Mouse (Mus musculus): ENCODE results near the gene Zbtb25. TPM values are rescaled to one million over a fixed set of nuclear protein-coding genes. Genes with fewer than 3 reads are reported as not detected.

Zbtb25 gene
- 16.1 and 19.4 TPM in 2 replicates for polyA plus RNA-seq (2015; fragmentation: Nextera tagmentation; extraction: Ambion mirVana)

DNA sequence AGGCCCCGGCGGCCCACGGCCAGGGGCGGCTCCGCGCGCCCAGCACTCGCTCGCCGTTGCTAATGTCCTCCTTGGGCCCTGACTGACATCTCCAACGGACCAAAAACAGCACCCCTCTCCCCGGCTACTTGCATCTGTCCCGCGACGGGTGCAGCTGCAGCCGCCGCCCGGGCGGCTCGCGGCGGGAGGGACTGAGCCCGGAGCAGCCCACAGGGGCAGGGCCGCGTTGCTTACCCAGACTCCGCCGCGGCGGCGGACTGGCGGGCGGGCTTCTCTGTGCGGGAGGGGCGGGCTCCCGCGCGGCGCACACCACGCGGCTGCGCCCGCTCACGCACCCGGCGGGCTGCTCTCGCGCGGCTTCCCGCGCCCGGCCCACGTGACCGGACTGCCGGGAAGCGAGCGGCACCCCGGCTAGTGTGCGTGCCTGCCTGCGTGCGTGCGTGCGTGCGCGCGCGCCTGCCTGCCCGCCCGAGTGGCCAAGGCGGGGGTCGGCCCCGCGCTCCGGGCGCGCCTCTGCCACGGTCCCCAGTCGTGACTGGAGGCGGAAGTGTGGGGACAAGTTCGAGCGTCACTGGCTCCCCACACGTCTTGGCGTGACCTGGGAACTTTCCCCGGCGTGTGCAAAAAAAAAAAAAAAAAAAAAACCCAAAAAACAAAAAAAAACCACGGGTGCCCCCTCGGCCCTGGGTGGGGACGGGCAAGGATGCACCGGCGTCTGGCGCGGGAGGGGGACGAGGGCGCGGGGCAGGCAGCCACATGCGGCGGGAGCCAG is at the start of gene Zbtb25:
Zbtb25 (minus strand) TSS at position 397 of the 772 bp plus-strand sequence.
- ATAC-seq (ENCODE audit: insufficient number of reproducible peaks, low FRiP score, low TSS enrichment, low read depth): peak; percentile 84

DNA sequence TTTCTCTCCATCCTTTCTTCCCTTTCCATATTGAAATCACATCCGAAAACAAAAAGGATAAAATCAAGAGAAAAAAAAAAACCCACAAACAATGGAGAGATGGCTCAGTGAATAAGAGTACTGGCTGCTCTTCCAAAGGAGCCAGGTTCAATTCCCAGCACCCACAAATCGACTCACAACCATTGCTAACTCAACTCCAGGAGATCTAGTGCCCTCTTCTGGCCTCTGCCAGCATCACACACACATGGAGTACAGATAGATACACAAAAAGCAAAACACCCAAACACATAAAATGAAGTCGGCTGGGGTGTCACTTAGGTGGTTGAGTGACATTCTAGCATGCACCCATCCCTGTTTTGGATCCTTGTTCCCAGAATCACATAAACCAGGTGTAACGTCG is 48.9 kb upstream of the Zbtb25 start:
- 93% methylated on average over 5 of the region's 5 CpGs for WGBS
- Histone ChIP-seq H3K4me2 (replicated peaks) (no peak overlapping the region), H3K9me3 (replicated peaks) (no peaks in the 10 kb centered on the region), H3K9ac (no peak overlapping the region), H3K4me1 (peaks cover 6% of the 10 kb centered on the region; the same call in 1 of the 2 replicates), H3K27me3 (no peaks in the 10 kb centered on the region), H3K36me3 (no peaks in the 10 kb centered on the region), H3K27ac (replicated peaks) (no peak overlapping the region), H3K4me3 (replicated peaks) (no peak overlapping the region)
- ATAC-seq (ENCODE audit: insufficient number of reproducible peaks, low FRiP score, low TSS enrichment, low read depth): no peak

More for the DNA sequence above, at the start of gene Zbtb25:
- Histone ChIP-seq H3K27me3 (no peaks in the 10 kb centered on the region), H3K4me2 (replicated peaks) (peak within 1 kb of the TSS; percentile 76), H3K4me1 (peaks cover 45% of the 10 kb centered on the region), H3K27ac (replicated peaks) (peak within 1 kb of the TSS; percentile 100), H3K36me3 (no peaks in the 10 kb centered on the region), H3K9ac (peak within 1 kb of the TSS; percentile 98), H3K9me3 (replicated peaks) (no peaks in the 10 kb centered on the region), H3K4me3 (replicated peaks) (peak within 1 kb of the TSS; percentile 93)
- under 1% methylated on average over 96 of the region's 96 CpGs for WGBS

- under 1% methylated on average over 37 of the region's 37 CpGs for WGBS
- H3K36me3 ChIP-seq: no peaks in the 10 kb centered on the region
- H3K27ac ChIP-seq (replicated peaks): no peak within 1 kb of the TSS
- peaks cover 6% of the 10 kb centered on the region; the same call in 1 of the 2 replicates for H3K4me1 ChIP-seq
- H3K4me3 ChIP-seq (replicated peaks): peak within 1 kb of the TSS; percentile 46
- H3K9me3 ChIP-seq (replicated peaks): no peaks in the 10 kb centered on the region
- peak within 1 kb of the TSS; percentile 29; the same call in 1 of the 2 replicates for H3K9ac ChIP-seq
- ATAC-seq (ENCODE audit: insufficient number of reproducible peaks, low FRiP score, low TSS enrichment, low read depth): peak; percentile 54
- H3K4me2 ChIP-seq (replicated peaks): peak within 1 kb of the TSS; percentile 80
- no peaks in the 10 kb centered on the region for H3K27me3 ChIP-seq
Observed at GRCm38 (mm10) chr12:76417433-76417854, 48.0 kb upstream of the Zbtb25 start, which contains the start of gene Ppp1r36. Gene Ppp1r36 (plus strand): TSS chr12:76417538.

GRCm38 (mm10) chr12:76415383-76416010 is 46.1 kb upstream of the Zbtb25 start:
- no peak overlapping the region for H3K4me2 ChIP-seq (replicated peaks)
- H3K9me3 ChIP-seq (replicated peaks): no peaks in the 10 kb centered on the region
- no peak for ATAC-seq (ENCODE audit: insufficient number of reproducible peaks, low FRiP score, low TSS enrichment, low read depth)
- H3K27ac ChIP-seq (replicated peaks): no peak overlapping the region
- 76% methylated on average over 12 of the region's 12 CpGs for WGBS
- H3K36me3 ChIP-seq: no peaks in the 10 kb centered on the region
- H3K27me3 ChIP-seq: no peaks in the 10 kb centered on the region
- no peak overlapping the region for H3K9ac ChIP-seq
- peaks cover 6% of the 10 kb centered on the region; the same call in 1 of the 2 replicates for H3K4me1 ChIP-seq
- H3K4me3 ChIP-seq (replicated peaks): no peak overlapping the region

DNA sequence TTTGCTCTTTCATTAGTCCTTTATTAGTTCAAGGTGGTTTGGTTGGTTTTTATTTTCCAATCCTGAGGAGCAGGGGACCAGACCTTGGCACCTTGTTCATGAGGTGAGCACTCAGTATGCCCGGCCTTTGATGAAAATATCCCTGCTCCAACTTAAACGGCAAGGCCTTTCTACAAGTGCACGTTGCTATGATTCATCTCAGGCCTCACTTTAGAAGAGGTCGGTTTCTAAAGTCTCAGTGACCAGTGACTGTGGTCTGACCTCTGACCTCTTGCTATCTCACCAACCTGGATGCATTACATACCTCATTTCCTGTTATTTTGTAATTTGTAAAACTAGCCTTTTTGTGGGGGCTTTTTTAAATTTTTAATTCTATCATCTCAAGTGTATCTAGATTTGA is 39.8 kb upstream of the Zbtb25 start:
- no peak for ATAC-seq (ENCODE audit: insufficient number of reproducible peaks, low FRiP score, low TSS enrichment, low read depth)
- H3K4me1 ChIP-seq: peaks cover 19% of the 10 kb centered on the region
- H3K9me3 ChIP-seq (replicated peaks): no peaks in the 10 kb centered on the region
- H3K4me3 ChIP-seq (replicated peaks): no peak overlapping the region
- H3K36me3 ChIP-seq: no peaks in the 10 kb centered on the region
- 25% methylated on average over 4 of the region's 4 CpGs for WGBS
- no peak overlapping the region for H3K9ac ChIP-seq
- H3K27me3 ChIP-seq: peaks cover 31% of the 10 kb centered on the region
- no peak overlapping the region for H3K4me2 ChIP-seq (replicated peaks)
- no peak overlapping the region for H3K27ac ChIP-seq (replicated peaks)

- whole genome bisulfite sequencing: 46% methylated on average over 1 of the region's 1 CpGs
- Histone ChIP-seq H3K9me3 (replicated peaks) (no peaks in the 10 kb centered on the region), H3K4me2 (replicated peaks) (no peak overlapping the region), H3K36me3 (no peaks in the 10 kb centered on the region), H3K9ac (no peak overlapping the region), H3K4me3 (replicated peaks) (no peak overlapping the region), H3K27ac (replicated peaks) (no peak overlapping the region), H3K4me1 (peaks cover 26% of the 10 kb centered on the region), H3K27me3 (peaks cover 31% of the 10 kb centered on the region)
- ATAC-seq (ENCODE audit: insufficient number of reproducible peaks, low FRiP score, low TSS enrichment, low read depth): no peak
Observed at GRCm38 (mm10) chr12:76407184-76407583, 37.8 kb upstream of the Zbtb25 start.

GRCm38 (mm10) chr12:76405971-76406370 is 36.6 kb upstream of the Zbtb25 start:
- WGBS: 2% methylated on average over 23 of the region's 23 CpGs
- no peak for ATAC-seq (ENCODE audit: insufficient number of reproducible peaks, low FRiP score, low TSS enrichment, low read depth)

GRCm38 (mm10) chr12:76405183-76405970 is 36.0 kb upstream of the Zbtb25 start:
- no peak for ATAC-seq (ENCODE audit: insufficient number of reproducible peaks, low FRiP score, low TSS enrichment, low read depth)
- peaks cover 31% of the 10 kb centered on the region for H3K27me3 ChIP-seq

More at GRCm38 (mm10) chr12:76405971-76406370, 36.6 kb upstream of the Zbtb25 start:
- Histone ChIP-seq H3K4me1 (peaks cover 26% of the 10 kb centered on the region), H3K27ac (replicated peaks) (no peak overlapping the region), H3K9me3 (replicated peaks) (no peaks in the 10 kb centered on the region), H3K9ac (no peak overlapping the region), H3K27me3 (peaks cover 31% of the 10 kb centered on the region), H3K4me3 (replicated peaks) (peak overlapping the region; percentile 77), H3K4me2 (replicated peaks) (peak overlapping the region; percentile 91), H3K36me3 (no peaks in the 10 kb centered on the region)

GRCm38 (mm10) chr12:76404836-76405182 is 35.4 kb upstream of the Zbtb25 start:
- peak overlapping the region; percentile 91 for H3K4me2 ChIP-seq (replicated peaks)
- no peak overlapping the region for H3K27ac ChIP-seq (replicated peaks)
- no peaks in the 10 kb centered on the region for H3K9me3 ChIP-seq (replicated peaks)
- H3K9ac ChIP-seq: no peak overlapping the region
- 12% methylated on average over 20 of the region's 20 CpGs for WGBS
- H3K36me3 ChIP-seq: no peaks in the 10 kb centered on the region
- peaks cover 26% of the 10 kb centered on the region for H3K4me1 ChIP-seq
- no peak for ATAC-seq (ENCODE audit: insufficient number of reproducible peaks, low FRiP score, low TSS enrichment, low read depth)
- peak overlapping the region; percentile 77 for H3K4me3 ChIP-seq (replicated peaks)
- H3K27me3 ChIP-seq: peaks cover 31% of the 10 kb centered on the region

More at GRCm38 (mm10) chr12:76405183-76405970, 36.0 kb upstream of the Zbtb25 start:
- no peaks in the 10 kb centered on the region for H3K36me3 ChIP-seq
- peak overlapping the region; percentile 77 for H3K4me3 ChIP-seq (replicated peaks)
- 3% methylated on average over 64 of the region's 64 CpGs for WGBS
- peak overlapping the region; percentile 91 for H3K4me2 ChIP-seq (replicated peaks)
- H3K9ac ChIP-seq: no peak overlapping the region
- no peak overlapping the region for H3K27ac ChIP-seq (replicated peaks)
- H3K4me1 ChIP-seq: peaks cover 26% of the 10 kb centered on the region
- no peaks in the 10 kb centered on the region for H3K9me3 ChIP-seq (replicated peaks)

DNA sequence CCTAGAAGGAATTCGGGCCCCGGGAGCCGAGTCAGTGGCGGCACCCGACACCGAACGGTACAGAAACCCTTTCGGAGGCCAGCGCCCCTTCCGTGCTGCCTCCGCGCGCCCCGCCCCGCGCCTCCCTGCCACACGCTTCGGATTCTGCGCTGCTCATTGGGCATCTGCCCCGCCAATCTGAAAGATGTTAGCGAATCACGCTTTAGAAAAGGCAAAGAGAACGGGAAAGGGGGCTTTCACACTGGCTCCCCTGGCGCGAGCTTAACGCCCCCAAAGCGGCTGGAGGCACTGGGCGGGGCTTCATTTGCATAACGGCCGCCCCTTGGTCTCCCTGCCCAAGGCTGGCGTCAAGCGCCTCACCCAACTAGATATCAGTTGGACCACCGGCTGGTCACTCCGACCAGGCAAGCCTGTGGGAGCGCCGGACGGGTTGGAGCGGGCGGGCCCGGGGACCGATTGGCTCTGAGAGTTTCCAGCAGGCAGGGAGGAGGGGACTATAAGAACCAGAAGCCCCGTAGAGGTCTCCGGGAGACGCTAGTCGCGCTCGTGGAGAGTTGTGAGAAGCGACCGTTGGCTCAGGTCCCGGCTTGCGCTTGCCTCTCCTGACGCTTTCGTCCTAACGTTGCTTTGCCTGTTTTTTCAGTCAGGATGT is 34.6 kb upstream of the Zbtb25 start, which contains the start of gene Hspa2:
Hspa2 (plus strand) TSS at position 291 of the 652 bp plus-strand sequence.
- Histone ChIP-seq H3K4me2 (replicated peaks) (peak within 1 kb of the TSS; percentile 91), H3K4me1 (peaks cover 26% of the 10 kb centered on the region), H3K9ac (peak within 1 kb of the TSS; percentile 63), H3K27ac (replicated peaks) (peak within 1 kb of the TSS; percentile 97), H3K9me3 (replicated peaks) (no peaks in the 10 kb centered on the region), H3K27me3 (peaks cover 31% of the 10 kb centered on the region), H3K4me3 (replicated peaks) (peak within 1 kb of the TSS; percentile 77), H3K36me3 (no peaks in the 10 kb centered on the region)
- peak; percentile 96 for ATAC-seq (ENCODE audit: insufficient number of reproducible peaks, low FRiP score, low TSS enrichment, low read depth)
- WGBS: under 1% methylated on average over 54 of the region's 54 CpGs

All from embryonic facial prominence, embryonic 15.5 days (tissue).